In the genomic region with DNA sequence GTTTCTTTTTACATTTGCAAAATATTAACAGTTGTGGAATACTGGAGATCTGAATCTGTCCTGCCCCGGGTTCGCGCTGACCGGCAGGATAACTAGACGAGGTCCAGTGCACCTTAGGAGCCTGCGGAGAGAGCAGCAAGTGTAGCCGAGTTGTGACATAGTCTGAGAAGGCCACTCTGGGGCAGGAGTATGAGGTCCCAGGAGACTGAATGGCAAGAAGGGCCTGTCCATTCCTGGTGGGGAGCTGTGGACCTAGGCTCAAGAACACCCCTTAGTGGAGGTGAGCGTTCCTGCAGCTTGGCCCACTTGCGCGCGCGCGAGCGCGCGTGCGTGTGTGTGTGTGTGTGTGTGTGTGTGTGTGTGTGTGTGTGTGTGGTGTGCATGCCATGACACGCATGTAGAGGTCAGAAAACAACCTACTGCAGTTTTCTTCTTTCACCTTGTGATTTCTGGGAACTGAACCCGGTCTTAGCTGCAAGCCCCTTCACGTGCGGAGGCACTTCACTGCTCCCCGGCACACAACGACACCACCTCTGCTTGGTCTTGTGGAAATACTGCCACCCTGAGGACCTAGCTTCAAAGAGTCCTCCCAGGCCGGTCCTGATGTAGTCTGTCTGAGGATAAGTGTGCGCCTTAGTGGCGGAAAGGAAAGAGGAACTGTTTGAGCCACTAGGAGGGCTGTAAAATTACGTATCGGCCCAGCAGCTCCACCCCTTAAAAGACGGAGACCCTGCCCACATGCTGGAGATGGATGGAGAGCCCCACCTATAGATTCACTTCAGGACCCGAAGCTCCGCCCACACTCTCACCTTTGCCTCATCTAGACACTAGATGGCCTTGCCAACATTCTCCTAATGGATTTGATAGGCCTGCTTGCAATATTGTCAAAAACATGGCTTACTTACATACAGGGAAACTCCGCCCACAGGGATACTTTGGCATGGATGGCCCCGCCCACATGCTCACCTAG, we compare ENCODE assay signal across 8 mouse cellular contexts. TPM values are rescaled to one million over a fixed set of nuclear protein-coding genes. Genes with fewer than 3 reads are reported as not detected.
DNase-seq lines count a peak whose midpoint lies in the region; ATAC-seq and TF ChIP-seq lines count a peak whose summit lies in the region.

No protein-coding gene starts in this region.

- DNase-seq in B cell, adult 2 months, result peak; percentile 66 to 72
- peak; percentile 71 for DNase-seq in Muller cell, postnatal 12 days (ENCODE audit: inconsistent ontology term)
- peak; percentile 71 for DNase-seq in gonadal fat pad, adult 2 months (ENCODE audit: low read depth)
- peak; percentile 61 for DNase-seq in kidney, adult 2 months
- DNase-seq in liver, embryonic 13.5 days, result peak; percentile 48
- peak; percentile 86 for DNase-seq in naive thymus-derived CD4-positive, alpha-beta T cell, adult 2 months (ENCODE audit: low read depth)
- DNase-seq in thymus, postnatal 25 days, result peak; percentile 71

- ATAC-seq in common myeloid progenitor, adult 5-6 weeks (replicated peaks; ENCODE audit: low read depth, poor library complexity, severe bottlenecking), result peak; percentile 82
- peak; percentile 76 for ATAC-seq in liver, embryonic 13.5 days (ENCODE audit: low read depth)

- no peaks in the 10 kb centered on the region for H3K9me3 ChIP-seq in liver, embryonic 13.5 days (replicated peaks)

- TF ChIP-seq CTCF in kidney, adult 2 months (conservative IDR thresholded peaks at IDR 0.05; ENCODE audit: insufficient read depth, insufficient read length, low read depth, low read length), result peak; percentile 53

- no peaks in the 10 kb centered on the region for H3K27me3 ChIP-seq in kidney, adult 2 months (replicated peaks; ENCODE audit: control insufficient read depth, insufficient read depth, low read length)
- H3K27me3 ChIP-seq in liver, embryonic 13.5 days, result no peaks in the 10 kb centered on the region

- H3K36me3 ChIP-seq in kidney, adult 2 months (ENCODE audit: control insufficient read depth, insufficient read depth, low read length), result no peaks in the 10 kb centered on the region
- no peaks in the 10 kb centered on the region for H3K36me3 ChIP-seq in liver, embryonic 13.5 days

- H3K4me3 ChIP-seq in kidney, adult 2 months (ENCODE audit: insufficient read depth, low read depth, low read length), result peak overlapping the region; percentile 15; the same call in 1 of the 2 replicates
- peak overlapping the region; percentile 48 for H3K4me3 ChIP-seq in liver, embryonic 13.5 days (replicated peaks)

- no peak for TF ChIP-seq POLR2A in kidney, adult 2 months (IDR thresholded peaks at IDR 0.05; ENCODE audit: low read depth, low read length)

- no peak overlapping the region for H3K27ac ChIP-seq in kidney, adult 2 months (ENCODE audit: insufficient read depth, low read depth, low read length)
- peak overlapping the region; percentile 36; the same call in 1 of the 2 replicates for H3K27ac ChIP-seq in liver, embryonic 13.5 days

- WGBS in kidney, adult 2 months, result 7% methylated on average over 33 of the region's 33 CpGs
- 5% methylated on average over 33 of the region's 33 CpGs for WGBS in liver, embryonic 13.5 days (ENCODE audit: insufficient replicate concordance)

- peak overlapping the region; percentile 63 for H3K9ac ChIP-seq in liver, embryonic 13.5 days

- peak overlapping the region; percentile 75 for H3K4me2 ChIP-seq in liver, embryonic 13.5 days

- no peaks in the 10 kb centered on the region for H3K4me1 ChIP-seq in kidney, adult 2 months (ENCODE audit: control insufficient read depth, insufficient read depth, low read length)
- H3K4me1 ChIP-seq in liver, embryonic 13.5 days (replicated peaks), result peaks cover 18% of the 10 kb centered on the region

RNA-seq across cellular contexts. Expression of a gene that starts 19.4 kb away (rescaled TPM):
- total RNA-seq in common myeloid progenitor, adult 5-6 weeks (2017), result 0.92 TPM in 1 of 2 replicates, not detected in the other
- polyA plus RNA-seq in gonadal fat pad, adult 2 months (2012; rRNA removed), result 118 and 130 TPM in 2 replicates
- polyA plus RNA-seq in kidney, adult 2 months (2012; rRNA removed), result 37.5 and 44.1 TPM in 2 replicates
- 0.15 and 0.32 TPM in 2 replicates for polyA plus RNA-seq in liver, embryonic 13.5 days (2015; fragmentation: Nextera tagmentation; extraction: Ambion mirVana)

RNA-seq across cellular contexts. Expression of a gene that starts 19.9 kb away (rescaled TPM):
- not detected in 2 replicates for total RNA-seq in common myeloid progenitor, adult 5-6 weeks (2017)
- polyA plus RNA-seq in gonadal fat pad, adult 2 months (2012; rRNA removed), result 374 and 512 TPM in 2 replicates
- polyA plus RNA-seq in kidney, adult 2 months (2012; rRNA removed), result 26.7 and 36.7 TPM in 2 replicates
- polyA plus RNA-seq in liver, embryonic 13.5 days (2015; fragmentation: Nextera tagmentation; extraction: Ambion mirVana), result 0.38 and 0.74 TPM in 2 replicates

RNA-seq across cellular contexts. Expression of a gene that starts 34.0 kb away (rescaled TPM):
- 7.4 and 10.0 TPM in 2 replicates for total RNA-seq in common myeloid progenitor, adult 5-6 weeks (2017)
- polyA plus RNA-seq in gonadal fat pad, adult 2 months (2012; rRNA removed), result 52.6 and 54.8 TPM in 2 replicates
- 33.7 and 38.0 TPM in 2 replicates for polyA plus RNA-seq in kidney, adult 2 months (2012; rRNA removed)
- polyA plus RNA-seq in liver, embryonic 13.5 days (2015; fragmentation: Nextera tagmentation; extraction: Ambion mirVana), result 10.6 and 12.2 TPM in 2 replicates

RNA-seq across cellular contexts. Expression of a gene that starts 42.8 kb away (rescaled TPM):
- total RNA-seq in common myeloid progenitor, adult 5-6 weeks (2017), result 37.5 and 40.1 TPM in 2 replicates
- 123 and 152 TPM in 2 replicates for polyA plus RNA-seq in gonadal fat pad, adult 2 months (2012; rRNA removed)
- polyA plus RNA-seq in kidney, adult 2 months (2012; rRNA removed), result 111 and 121 TPM in 2 replicates
- 37.0 and 37.3 TPM in 2 replicates for polyA plus RNA-seq in liver, embryonic 13.5 days (2015; fragmentation: Nextera tagmentation; extraction: Ambion mirVana)

RNA-seq across cellular contexts. Expression of a gene that starts 50.8 kb away (rescaled TPM):
- 30.1 and 31.1 TPM in 2 replicates for total RNA-seq in common myeloid progenitor, adult 5-6 weeks (2017)
- 0.23 TPM in 1 of 2 replicates, not detected in the other for polyA plus RNA-seq in gonadal fat pad, adult 2 months (2012; rRNA removed)
- not detected in 2 replicates for polyA plus RNA-seq in kidney, adult 2 months (2012; rRNA removed)
- polyA plus RNA-seq in liver, embryonic 13.5 days (2015; fragmentation: Nextera tagmentation; extraction: Ambion mirVana), result 246 and 259 TPM in 2 replicates

Comparison
In these comparisons a context has a peak if more than half of its experiments do, and no peak if none do; other contexts are left out.
1. RNA of a gene that starts 19.4 kb away (polyA plus RNA-seq): 118 to 130 TPM in gonadal fat pad, adult 2 months and 37.5 to 44.1 TPM in kidney, adult 2 months; 0.15 to 0.32 TPM in liver, embryonic 13.5 days; every median in the first group is over 10 times any median in the second.
2. RNA of a gene that starts 19.9 kb away (polyA plus RNA-seq): 374 to 512 TPM in gonadal fat pad, adult 2 months and 26.7 to 36.7 TPM in kidney, adult 2 months; 0.38 to 0.74 TPM in liver, embryonic 13.5 days; every median in the first group is over 10 times any median in the second.
3. Peak in every context shown above with its lines, with median percentiles within 50 percentile points of each other: DNase-seq.